8 mouse cellular contexts compared by ENCODE assay signal in the genomic region with DNA sequence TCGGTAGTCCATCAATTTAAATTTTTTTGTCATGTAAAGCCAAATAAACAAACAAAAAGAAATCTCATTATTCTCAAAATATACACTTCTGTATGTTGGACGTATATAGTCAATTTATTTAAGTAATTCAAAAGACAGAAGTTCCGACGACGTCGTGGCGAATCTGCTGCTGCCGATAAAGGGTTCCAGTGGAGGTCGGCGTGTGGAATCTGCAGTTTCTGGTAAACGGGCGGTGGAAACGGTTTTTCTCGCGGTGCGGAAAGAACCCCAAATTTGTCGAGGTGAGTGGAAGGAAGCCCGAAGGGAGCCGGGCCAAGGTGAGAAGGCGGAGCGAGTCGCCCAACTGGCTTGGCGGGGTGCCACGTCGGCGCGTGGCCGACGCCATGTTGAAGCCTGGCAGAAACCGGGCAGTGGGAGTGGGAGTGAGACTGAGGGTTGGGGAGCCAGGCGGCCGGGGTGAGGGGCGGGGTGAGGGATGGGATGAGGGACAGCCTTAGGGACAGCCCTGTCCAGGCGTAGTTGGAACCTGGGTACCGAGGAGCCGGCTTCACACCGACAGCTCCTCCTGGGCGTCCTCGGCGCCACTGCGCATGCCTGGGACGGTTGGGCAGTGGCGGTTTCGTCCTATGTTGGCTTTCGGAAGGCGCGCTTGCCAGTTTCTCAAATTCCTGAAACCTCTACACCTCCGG. TPM values are rescaled to one million over a fixed set of nuclear protein-coding genes. Genes with fewer than 3 reads are reported as not detected.
DNase-seq lines count a peak whose midpoint lies in the region; ATAC-seq lines count a peak whose summit lies in the region.

TSS of gene Snrnp35 (plus strand) at position 169 of the 689 bp plus-strand sequence.

- H3K4me3 ChIP-seq in hindbrain, embryonic 10.5 days, result peak within 1 kb of the TSS; percentile 80

- no peaks in the 10 kb centered on the region for H3K27me3 ChIP-seq in hindbrain, embryonic 10.5 days (ENCODE audit: insufficient read depth, poor library complexity, severe bottlenecking)

- H3K4me1 ChIP-seq in hindbrain, embryonic 10.5 days (replicated peaks), result peaks cover 23% of the 10 kb centered on the region

- H3K27ac ChIP-seq in hindbrain, embryonic 10.5 days, result peak within 1 kb of the TSS; percentile 99

- under 1% methylated on average over 48 of the region's 48 CpGs for WGBS in hindbrain, embryonic 10.5 days

- ATAC-seq in frontal cortex, adult (ENCODE audit: low TSS enrichment), result peak; percentile 84

- DNase-seq in MN1 (ENCODE audit: low spot score), result peak; percentile 92
- peak; percentile 88 for DNase-seq in cerebellum, adult 9-10 months
- DNase-seq in hindbrain, embryonic 10.5 days (ENCODE audit: low spot score), result peak; percentile 92
- peak; percentile 86 for DNase-seq in layer of hippocampus, adult 9-11 months
- peak; percentile 92 for DNase-seq in lung, postnatal 10 days
- peak; percentile 93 for DNase-seq in ovary, postnatal 36 days (ENCODE audit: low spot score)
- peak; percentile 89 for DNase-seq in thymus, postnatal 25 days

- no peaks in the 10 kb centered on the region for H3K9me3 ChIP-seq in hindbrain, embryonic 10.5 days

- peaks cover 16% of the 10 kb centered on the region for H3K36me3 ChIP-seq in hindbrain, embryonic 10.5 days

RNA-seq across cellular contexts. Expression of gene Snrnp35, which starts in this region (rescaled TPM):
- 29.7 and 35.4 TPM in 2 replicates for polyA plus RNA-seq in hindbrain, embryonic 10.5 days (2016; fragmentation: Nextera tagmentation; extraction: Ambion mirVana)

Comparison
In these comparisons a context has a peak if more than half of its experiments do, and no peak if none do; other contexts are left out.
1. Peak in every context shown above with its lines: DNase-seq, ATAC-seq, H3K4me3 ChIP-seq and H3K27ac ChIP-seq.